Comparison of ENCODE assay signal across 13 mouse cellular contexts in genomic region chr16:43603591-43604141, GRCm38 (mm10).
DNase-seq lines count a peak whose midpoint lies in the region; ATAC-seq and TF ChIP-seq lines count a peak whose summit lies in the region.
"Had no signal": no experiment of that assay in that cellular context is flagged by ENCODE, and none has a peak within 500 bp of the region (broad histone marks: within the 10 kb centered on the region; RNA-seq: fewer than 3 reads in every experiment).

No protein-coding gene starts in this region.

- no peak for TF ChIP-seq CTCF in lung, adult 2 months (IDR thresholded peaks at IDR 0.05; ENCODE audit: insufficient read depth, low read length)

- H3K9ac ChIP-seq in embryonic facial prominence, embryonic 12.5 days: 0 out of 2 replicates have a peak overlapping the region, but pooled peaks have one; percentile 4
- no peak overlapping the region for H3K9ac ChIP-seq in hindbrain, embryonic 14.5 days
- no peak overlapping the region for H3K9ac ChIP-seq in midbrain, embryonic 16.5 days (ENCODE audit: low read depth, low read length)
- H3K9ac ChIP-seq: embryonic facial prominence, embryonic 13.5 days had no signal

- no peak overlapping the region for H3K27ac ChIP-seq in embryonic facial prominence, embryonic 12.5 days
- peak overlapping the region; percentile 34; the same call in 1 of the 2 replicates for H3K27ac ChIP-seq in hindbrain, embryonic 14.5 days
- H3K27ac ChIP-seq in midbrain, embryonic 16.5 days (ENCODE audit: low read length): peak overlapping the region; percentile 45
- H3K27ac ChIP-seq: embryonic facial prominence, embryonic 13.5 days had no signal

- intact Hi-C loops in left cerebral cortex, postnatal 4 days (cut with DNase I): no loop called here

- TF ChIP-seq POLR2A in lung, adult 2 months (IDR thresholded peaks at IDR 0.05; ENCODE audit: borderline replicate concordance, extremely low read depth, low read depth, low read length): no peak

- peaks cover 8% of the 10 kb centered on the region; the same call in 1 of the 2 replicates for H3K4me1 ChIP-seq in embryonic facial prominence, embryonic 12.5 days
- no peaks in the 10 kb centered on the region for H3K4me1 ChIP-seq in hindbrain, embryonic 14.5 days (replicated peaks; ENCODE audit: control insufficient read depth, insufficient read depth, low read length)
- H3K4me1 ChIP-seq in midbrain, embryonic 16.5 days (ENCODE audit: control insufficient read depth, insufficient read depth, low read length): peaks cover 10% of the 10 kb centered on the region
- no peaks in the 10 kb centered on the region for H3K4me1 ChIP-seq in lung, adult 2 months (ENCODE audit: control insufficient read depth, insufficient read depth, low read length)

- no peaks in the 10 kb centered on the region for H3K36me3 ChIP-seq in embryonic facial prominence, embryonic 12.5 days
- peaks cover 4% of the 10 kb centered on the region; the same call in 1 of the 2 replicates for H3K36me3 ChIP-seq in hindbrain, embryonic 14.5 days (replicated peaks; ENCODE audit: control insufficient read depth, insufficient read depth)
- H3K36me3 ChIP-seq in midbrain, embryonic 16.5 days (ENCODE audit: control insufficient read depth, insufficient read depth, low read length): 0 out of 2 replicates have a peak, but pooled peaks cover 3% of the 10 kb centered on the region
- H3K36me3 ChIP-seq: embryonic facial prominence, embryonic 13.5 days had no signal

- no peak overlapping the region for H3K4me2 ChIP-seq in embryonic facial prominence, embryonic 12.5 days (replicated peaks)
- H3K4me2 ChIP-seq in hindbrain, embryonic 14.5 days (replicated peaks): no peak overlapping the region
- peak overlapping the region; percentile 31; the same call in 1 of the 2 replicates for H3K4me2 ChIP-seq in midbrain, embryonic 16.5 days (ENCODE audit: low read length)
- H3K4me2 ChIP-seq: embryonic facial prominence, embryonic 13.5 days had no signal

- no peaks in the 10 kb centered on the region for H3K27me3 ChIP-seq in embryonic facial prominence, embryonic 12.5 days
- H3K27me3 ChIP-seq in hindbrain, embryonic 14.5 days (ENCODE audit: control insufficient read depth, insufficient read depth, low read length): no peaks in the 10 kb centered on the region
- no peaks in the 10 kb centered on the region for H3K27me3 ChIP-seq in midbrain, embryonic 16.5 days (ENCODE audit: control insufficient read depth, insufficient read depth, low read depth, low read length)
- H3K27me3 ChIP-seq: CH12.LX; embryonic facial prominence, embryonic 13.5 days had no signal

- WGBS in embryonic facial prominence, embryonic 12.5 days: 7% methylated on average over 9 of the region's 9 CpGs
- WGBS in hindbrain, embryonic 14.5 days: 5% methylated on average over 9 of the region's 9 CpGs
- WGBS in midbrain, embryonic 16.5 days: 6% methylated on average over 9 of the region's 9 CpGs
- 58% methylated on average over 9 of the region's 9 CpGs for WGBS in lung, adult 2 months

- no peak overlapping the region for H3K4me3 ChIP-seq in embryonic facial prominence, embryonic 12.5 days
- no peak overlapping the region for H3K4me3 ChIP-seq in hindbrain, embryonic 14.5 days (replicated peaks; ENCODE audit: low read length)
- H3K4me3 ChIP-seq in midbrain, embryonic 16.5 days (ENCODE audit: low read depth, low read length): no peak overlapping the region
- no peak overlapping the region for H3K4me3 ChIP-seq in lung, adult 2 months (replicated peaks; ENCODE audit: extremely low read depth, low read depth, low read length)
- H3K4me3 ChIP-seq: embryonic facial prominence, embryonic 13.5 days had no signal

- 0 out of 2 replicates have a peak, but pooled peaks have one; percentile 28 for ATAC-seq in embryonic facial prominence, embryonic 12.5 days (ENCODE audit: insufficient number of reproducible peaks, insufficient read depth, low FRiP score, low TSS enrichment)
- peak; percentile 51; the same call in 1 of the 2 replicates for ATAC-seq in hindbrain, embryonic 14.5 days (ENCODE audit: low FRiP score)
- ATAC-seq in midbrain, embryonic 16.5 days: peak; percentile 42; the same call in 1 of the 2 replicates
- ATAC-seq: lung, postnatal 0 days had no signal

- peak; percentile 59 for DNase-seq in WW6 (ENCODE audit: low read depth, low spot score)
- peak; percentile 40 for DNase-seq in hindbrain, embryonic 14.5 days (ENCODE audit: low spot score)
- no peak for DNase-seq in cerebellum, adult 18-20 months
- no peak for DNase-seq in left cerebral cortex, postnatal 4 days
- DNase-seq in adrenal gland, adult 8-10 months: no peak
- DNase-seq in lung, adult 2 months: no peak
- DNase-seq: kidney, postnatal 4 days; right cerebral cortex, postnatal 4 days had no signal

- H3K9me3 ChIP-seq in embryonic facial prominence, embryonic 12.5 days: no peaks in the 10 kb centered on the region
- H3K9me3 ChIP-seq in hindbrain, embryonic 14.5 days (ENCODE audit: control insufficient read depth, low read length): no peaks in the 10 kb centered on the region; the same call in 1 of the 2 replicates
- no peaks in the 10 kb centered on the region for H3K9me3 ChIP-seq in midbrain, embryonic 16.5 days (replicated peaks; ENCODE audit: control insufficient read depth, low read length, poor library complexity, severe bottlenecking)
- H3K9me3 ChIP-seq: embryonic facial prominence, embryonic 13.5 days had no signal

Comparison
In these comparisons a context has a peak if more than half of its experiments do, and no peak if none do; other contexts are left out.
1. DNase-seq: peak in WW6 (single experiment) and hindbrain, embryonic 14.5 days (single experiment); none in cerebellum, adult 18-20 months (0 of 2), left cerebral cortex, postnatal 4 days (single experiment), adrenal gland, adult 8-10 months (single experiment) and lung, adult 2 months (single experiment).
2. Peak in every context shown above with its lines, with median percentiles within 50 percentile points of each other: ATAC-seq.